Mouse (Mus musculus) midbrain, postnatal 0 days (tissue): ENCODE data around the gene Fmnl2. TPM values are rescaled to one million over a fixed set of nuclear protein-coding genes. Genes with fewer than 3 reads are reported as not detected.

Source experiments
- ATAC-seq: fragments of 200-750 bp; cut with Nextera tagmentation; 2 replicates; pipeline ENCODE4 v1.8.0; 2017; ENCODE audit warnings: moderate number of reproducible peaks, mild to moderate bottlenecking, moderate TSS enrichment, moderate library complexity; ENCODE audit not compliant: low FRiP score
- DNase-seq: peaks from one replicate; pipeline ENCODE4 v3.0.0-alpha.2; 2015; ENCODE audit warnings: low spot score
- H3K27ac ChIP-seq: fragments of 300-500 bp; sonication (generic); 2 replicates; pipeline ENCODE4 v1.5.1; 2014; ENCODE audit warnings: low read depth, mild to moderate bottlenecking, low read length, mixed read lengths
- H3K27me3 ChIP-seq: fragments of 300-500 bp; sonication (generic); 2 replicates; pipeline ENCODE4 v1.6.1; 2014; ENCODE audit warnings: low read length, control low read depth, mixed read lengths; ENCODE audit not compliant: insufficient read depth
- H3K36me3 ChIP-seq: fragments of 300-500 bp; sonication (generic); 2 replicates; pipeline ENCODE4 v1.6.1; 2014; ENCODE audit warnings: low read length, control low read depth, mixed read lengths; ENCODE audit not compliant: insufficient read depth
- H3K4me1 ChIP-seq: fragments of 300-500 bp; sonication (generic); 2 replicates; pipeline ENCODE4 v1.6.1; 2014; ENCODE audit warnings: mild to moderate bottlenecking, control low read depth, antibody characterized with exemption, low read length, mixed read lengths; ENCODE audit not compliant: insufficient read depth
- H3K4me2 ChIP-seq: fragments of 300-500 bp; sonication (generic); 2 replicates; pipeline ENCODE4 v1.6.1; 2014; ENCODE audit warnings: low read depth, mild to moderate bottlenecking, low read length, mixed read lengths; ENCODE audit not compliant: poor library complexity, severe bottlenecking
- H3K4me3 ChIP-seq: fragments of 300-500 bp; sonication (generic); 2 replicates; pipeline ENCODE4 v1.5.1; 2014; ENCODE audit warnings: low read depth, mild to moderate bottlenecking, low read length, moderate library complexity
- H3K9ac ChIP-seq: fragments of 300-500 bp; sonication (generic); replicated peaks from 2 replicates; pipeline ENCODE4 v1.6.1; 2014; ENCODE audit warnings: mild to moderate bottlenecking, low read length, moderate library complexity, mixed read lengths; ENCODE audit not compliant: poor library complexity, severe bottlenecking
- H3K9me3 ChIP-seq: fragments of 300-500 bp; sonication (generic); 2 replicates; pipeline ENCODE4 v1.6.1; 2016; ENCODE audit warnings: low read length, control low read depth
- CTCF ChIP-seq: IDR thresholded peaks from 2 replicates; pipeline ENCODE4 v1.5.1; 2016; ENCODE audit warnings: antibody characterized with exemption, mild to moderate bottlenecking
- WGBS: fragments of 180-500 bp; shearing (Covaris S2); extraction: QIAGEN DNeasy Blood & Tissue Kit; methylation state at CpG from one replicate; pipeline ENCODE4 v1.1.7; 2014; 5-methylcytosine and 5-hydroxymethylcytosine counted together
- polyA plus RNA-seq: library from polyadenylated mRNA; unstranded; fragments of >200 nt; fragmentation: Nextera tagmentation; extraction: Ambion mirVana; gene quantifications from 2 replicates; pipeline ENCODE4 v1.2.1, GENCODE M21; 2015
- total RNA-seq: library from RNA; depleted of rRNA; stranded (reverse); fragments of >200 nt; gene quantifications from 2 replicates; pipeline ENCODE4 v1.2.3, GENCODE M21; 2014

Fmnl2 gene
- total and polyA plus RNA-seq, 2 experiments from 2014 or later, result 8.4 to 27.0 TPM

DNA sequence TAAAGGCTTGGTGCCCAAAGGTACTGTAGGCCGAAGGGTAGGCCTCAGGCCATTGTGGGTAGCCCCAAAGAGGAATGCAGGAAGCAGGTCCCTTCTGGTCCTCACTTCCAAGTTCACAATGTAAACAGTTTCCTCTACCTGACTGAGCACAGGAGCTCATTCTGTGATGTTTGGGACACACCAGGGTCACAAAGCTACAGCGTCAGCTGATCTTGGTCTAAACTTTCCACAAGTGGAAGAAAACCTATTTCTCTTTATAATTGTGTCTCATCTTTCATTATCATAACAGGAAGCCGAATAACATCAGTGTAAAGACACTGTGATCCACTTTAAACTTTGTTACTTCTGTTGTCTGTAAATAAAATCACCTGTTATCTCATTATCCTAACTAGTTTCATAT is 237.8 kb downstream of the Fmnl2 start:
- no peak for TF ChIP-seq CTCF
- Histone ChIP-seq H3K27me3 (no peaks in the 10 kb centered on the region), H3K4me1 (no peaks in the 10 kb centered on the region), H3K9ac (no peak overlapping the region), H3K36me3 (no peaks in the 10 kb centered on the region), H3K27ac (no peak overlapping the region), H3K9me3 (no peaks in the 10 kb centered on the region), H3K4me3 (no peak overlapping the region), H3K4me2 (no peak overlapping the region)
- DNase-seq (no peak), ATAC-seq (no peak)
- 93% methylated on average over 3 of the region's 3 CpGs for WGBS

- Histone ChIP-seq H3K9me3 (no peaks in the 10 kb centered on the region), H3K9ac (no peak overlapping the region), H3K4me2 (no peak overlapping the region), H3K36me3 (peaks cover 9% of the 10 kb centered on the region; the same call in 1 of the 2 replicates), H3K27ac (no peak overlapping the region), H3K4me1 (no peaks in the 10 kb centered on the region), H3K27me3 (no peaks in the 10 kb centered on the region), H3K4me3 (no peak overlapping the region)
- ATAC-seq (no peak), DNase-seq (no peak)
- TF ChIP-seq CTCF, result peak; percentile 26
- 71% methylated on average over 2 of the region's 2 CpGs for WGBS
These were observed 242.4 kb downstream of the Fmnl2 start for GRCm38 (mm10) chr2:53100093-53100492.

- TF ChIP-seq CTCF, result no peak
- Histone ChIP-seq H3K9ac (no peak overlapping the region), H3K27ac (no peak overlapping the region), H3K27me3 (no peaks in the 10 kb centered on the region), H3K4me1 (no peaks in the 10 kb centered on the region), H3K4me2 (no peak overlapping the region), H3K9me3 (no peaks in the 10 kb centered on the region), H3K36me3 (peaks cover 22% of the 10 kb centered on the region), H3K4me3 (no peak overlapping the region)
- no peak for ATAC-seq
- WGBS, result 86% methylated on average over 11 of the region's 11 CpGs
- no peak for DNase-seq
These were observed 244.5 kb downstream of the Fmnl2 start for GRCm38 (mm10) chr2:53101885-53102740.

DNA sequence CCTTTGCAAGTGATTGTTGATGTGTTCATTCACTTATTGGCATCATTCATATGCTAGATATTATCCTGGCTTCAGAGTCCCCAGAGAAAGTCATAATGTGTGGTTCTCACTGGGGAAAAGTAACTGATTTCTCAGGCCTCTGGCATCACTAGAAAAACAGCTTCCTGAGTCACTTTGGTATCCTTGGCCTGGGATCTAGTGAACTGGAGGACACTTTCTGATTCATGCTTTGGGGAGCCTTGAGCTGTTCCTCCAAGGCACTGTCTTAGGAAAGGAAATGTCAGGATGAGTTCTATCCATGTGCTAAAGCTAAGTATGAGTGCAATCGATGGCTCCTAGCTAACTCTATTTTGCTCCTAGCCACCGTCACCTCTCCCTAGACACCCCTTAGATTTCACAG is 245.2 kb downstream of the Fmnl2 start:
- Histone ChIP-seq H3K4me1 (no peaks in the 10 kb centered on the region), H3K4me2 (no peak overlapping the region), H3K4me3 (no peak overlapping the region), H3K27ac (no peak overlapping the region), H3K9me3 (no peaks in the 10 kb centered on the region), H3K9ac (no peak overlapping the region), H3K27me3 (no peaks in the 10 kb centered on the region), H3K36me3 (peaks cover 26% of the 10 kb centered on the region)
- TF ChIP-seq CTCF, result no peak
- no peak for DNase-seq
- no peak for ATAC-seq
- 95% methylated on average over 2 of the region's 2 CpGs for WGBS

GRCm38 (mm10) chr2:53105408-53105807 is 247.7 kb downstream of the Fmnl2 start:
- Histone ChIP-seq H3K4me3 (no peak overlapping the region), H3K4me2 (no peak overlapping the region), H3K9me3 (no peaks in the 10 kb centered on the region), H3K9ac (no peak overlapping the region), H3K27ac (no peak overlapping the region), H3K36me3 (peaks cover 38% of the 10 kb centered on the region), H3K4me1 (no peaks in the 10 kb centered on the region), H3K27me3 (no peaks in the 10 kb centered on the region)
- WGBS, result 96% methylated on average over 10 of the region's 10 CpGs
- TF ChIP-seq CTCF, result no peak
- DNase-seq, result no peak
- ATAC-seq, result no peak

DNA sequence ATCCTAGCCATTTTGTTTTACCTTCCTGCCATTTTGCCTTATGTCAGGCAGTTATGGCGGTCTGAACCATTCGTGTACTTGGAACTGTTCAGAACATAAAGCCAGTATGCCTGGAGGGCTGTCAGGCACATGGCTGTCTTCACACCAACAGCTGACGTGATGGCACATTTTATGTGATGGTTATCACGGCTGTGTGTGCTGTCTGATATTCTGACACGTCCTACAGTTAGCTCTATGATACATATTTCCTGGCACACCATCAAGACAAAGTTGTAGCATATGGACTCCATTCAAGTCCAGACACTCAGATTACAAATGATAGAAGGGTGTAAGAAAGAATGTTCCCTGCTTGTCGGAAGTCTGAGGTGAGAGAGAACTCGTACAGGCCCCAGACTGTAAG is 248.4 kb downstream of the Fmnl2 start:
- Histone ChIP-seq H3K9ac (no peak overlapping the region), H3K27ac (no peak overlapping the region), H3K4me3 (no peak overlapping the region), H3K4me1 (no peaks in the 10 kb centered on the region), H3K36me3 (peaks cover 41% of the 10 kb centered on the region), H3K9me3 (no peaks in the 10 kb centered on the region), H3K4me2 (no peak overlapping the region), H3K27me3 (no peaks in the 10 kb centered on the region)
- TF ChIP-seq CTCF, result no peak
- no peak for DNase-seq
- ATAC-seq, result no peak
- 89% methylated on average over 7 of the region's 7 CpGs for WGBS
